Mouse (Mus musculus): ENCODE measurements around the gene Hdgf. TPM values are rescaled to one million over a fixed set of nuclear protein-coding genes. Genes with fewer than 3 reads are reported as not detected.
A peak's percentile ranks its signal among the peaks of the same experiment; 100 is the strongest.

The Hdgf gene
- polyA plus RNA-seq, 1 experiment: 171 TPM

GRCm38 (mm10) chr3:87909874-87910273 is 3.8 kb downstream of the Hdgf start:
- Histone ChIP-seq H3K4me3 (ENCODE audit: control insufficient read depth, low read depth, low read length) (peak overlapping the region; percentile 26; the same call in 1 of the 2 replicates), H3K4me1 (ENCODE audit: control insufficient read depth, insufficient read depth, low read length) (peaks cover 23% of the 10 kb centered on the region), H3K36me3 (ENCODE audit: control insufficient read depth, insufficient read depth, low read length) (peaks cover 1% of the 10 kb centered on the region; the same call in 1 of the 2 replicates), H3K27me3 (ENCODE audit: control insufficient read depth, insufficient read depth, low read length) (no peaks in the 10 kb centered on the region), H3K27ac (ENCODE audit: control insufficient read depth, insufficient read depth, low read depth, low read length) (peak overlapping the region; percentile 34; the same call in 1 of the 2 replicates)
- TF ChIP-seq POLR2A (IDR thresholded peaks at IDR 0.05; ENCODE audit: control insufficient read depth, low read depth, low read length) (no peak), CTCF (IDR thresholded peaks at IDR 0.05; ENCODE audit: control insufficient read depth, insufficient read depth, insufficient replicate concordance, low read depth, low read length) (no peak)

DNA sequence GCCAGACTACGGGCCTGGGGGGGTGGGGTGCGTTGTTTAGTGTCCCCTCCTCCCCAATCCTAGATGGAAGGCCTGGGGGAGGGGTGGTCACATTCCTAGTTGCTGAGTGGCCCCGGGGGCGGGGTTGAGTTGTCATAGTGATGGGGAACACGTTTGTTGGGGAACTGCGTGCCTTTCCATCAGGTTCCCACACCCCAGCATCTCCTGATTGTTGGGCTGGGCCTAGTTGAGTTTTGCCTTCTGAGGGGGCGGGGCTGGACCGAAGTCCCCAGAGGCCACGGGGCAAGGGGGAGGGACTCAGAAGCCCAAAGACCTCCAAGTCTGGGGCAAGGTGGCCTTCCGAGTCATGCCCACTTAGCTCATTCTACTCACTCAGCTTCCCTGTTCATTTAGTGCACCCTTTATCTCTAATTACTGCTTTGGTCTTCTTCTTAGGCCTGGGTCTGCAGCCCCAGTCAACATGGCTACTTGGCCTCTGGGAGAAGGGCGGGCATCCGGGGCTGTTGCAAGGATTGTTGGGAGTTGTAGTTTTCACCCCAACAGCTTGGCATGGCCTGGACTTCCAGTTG is 4.5 kb downstream of the Hdgf start:
- TF ChIP-seq POLR2A (IDR thresholded peaks at IDR 0.05; ENCODE audit: control insufficient read depth, low read depth, low read length) (no peak), CTCF (IDR thresholded peaks at IDR 0.05; ENCODE audit: control insufficient read depth, insufficient read depth, insufficient replicate concordance, low read depth, low read length) (no peak)
- H3K4me1 ChIP-seq (ENCODE audit: control insufficient read depth, insufficient read depth, low read length): peaks cover 23% of the 10 kb centered on the region
- H3K36me3 ChIP-seq (ENCODE audit: control insufficient read depth, insufficient read depth, low read length): peaks cover 1% of the 10 kb centered on the region; the same call in 1 of the 2 replicates
- no peaks in the 10 kb centered on the region for H3K27me3 ChIP-seq (ENCODE audit: control insufficient read depth, insufficient read depth, low read length)
- H3K27ac ChIP-seq (ENCODE audit: control insufficient read depth, insufficient read depth, low read depth, low read length): peak overlapping the region; percentile 23; the same call in 1 of the 2 replicates
- H3K4me3 ChIP-seq (ENCODE audit: control insufficient read depth, low read depth, low read length): peak overlapping the region; percentile 32

DNA sequence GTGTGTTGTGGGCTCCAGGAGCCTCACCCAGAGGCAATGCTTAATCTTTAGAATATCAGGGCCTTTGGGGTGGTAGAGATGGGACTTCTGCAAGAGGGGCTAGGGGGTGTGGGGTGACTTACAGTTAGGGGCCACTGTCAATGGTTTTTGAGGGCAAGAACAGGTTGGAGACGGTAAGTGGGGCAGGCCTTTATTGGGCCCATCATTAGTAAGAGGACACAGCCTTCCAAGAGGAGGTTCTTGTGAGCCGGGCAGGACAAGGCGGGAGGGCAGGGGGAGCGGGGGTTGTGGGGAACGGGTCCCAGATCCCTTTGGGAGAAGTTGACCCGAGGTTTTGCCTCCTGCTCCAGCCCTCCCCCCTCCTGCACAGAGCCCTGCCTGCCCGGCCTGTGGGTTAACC is 7.4 kb downstream of the Hdgf start:
- Histone ChIP-seq H3K36me3 (ENCODE audit: control insufficient read depth, insufficient read depth, low read length) (peaks cover 1% of the 10 kb centered on the region; the same call in 1 of the 2 replicates), H3K4me1 (ENCODE audit: control insufficient read depth, insufficient read depth, low read length) (peaks cover 15% of the 10 kb centered on the region)
- no peak for TF ChIP-seq CTCF (IDR thresholded peaks at IDR 0.05; ENCODE audit: control insufficient read depth, insufficient read depth, insufficient replicate concordance, low read depth, low read length)
- TF ChIP-seq POLR2A (IDR thresholded peaks at IDR 0.05; ENCODE audit: control insufficient read depth, low read depth, low read length): no peak

DNA sequence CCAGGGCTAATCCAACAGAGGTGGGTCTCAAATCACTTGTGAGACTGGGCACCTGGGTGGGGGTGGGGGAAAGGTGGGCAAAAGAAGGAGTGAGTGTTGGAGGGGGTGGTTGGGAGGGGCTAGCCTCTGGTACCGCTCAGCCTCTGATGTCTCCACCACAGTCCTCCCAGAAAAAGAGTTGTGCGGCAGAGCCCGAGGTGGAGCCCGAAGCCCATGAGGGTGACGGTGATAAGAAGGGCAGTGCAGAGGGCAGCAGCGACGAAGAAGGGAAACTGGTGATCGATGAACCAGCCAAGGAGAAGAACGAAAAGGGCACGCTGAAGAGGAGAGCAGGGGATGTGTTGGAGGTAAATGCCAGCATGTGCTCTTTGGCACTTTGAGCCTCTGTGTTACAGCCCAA is 7.8 kb downstream of the Hdgf start:
- H3K27ac ChIP-seq (ENCODE audit: control insufficient read depth, insufficient read depth, low read depth, low read length): no peak overlapping the region
- H3K4me1 ChIP-seq (ENCODE audit: control insufficient read depth, insufficient read depth, low read length): peaks cover 12% of the 10 kb centered on the region
- TF ChIP-seq POLR2A (IDR thresholded peaks at IDR 0.05; ENCODE audit: control insufficient read depth, low read depth, low read length): no peak
- no peak for TF ChIP-seq CTCF (IDR thresholded peaks at IDR 0.05; ENCODE audit: control insufficient read depth, insufficient read depth, insufficient replicate concordance, low read depth, low read length)
- no peaks in the 10 kb centered on the region for H3K27me3 ChIP-seq (ENCODE audit: control insufficient read depth, insufficient read depth, low read length)
- no peak overlapping the region for H3K4me3 ChIP-seq (ENCODE audit: control insufficient read depth, low read depth, low read length)
- peaks cover 1% of the 10 kb centered on the region; the same call in 1 of the 2 replicates for H3K36me3 ChIP-seq (ENCODE audit: control insufficient read depth, insufficient read depth, low read length)

More for the DNA sequence above, 7.4 kb downstream of the Hdgf start:
- no peak overlapping the region for H3K27ac ChIP-seq (ENCODE audit: control insufficient read depth, insufficient read depth, low read depth, low read length)
- H3K4me3 ChIP-seq (ENCODE audit: control insufficient read depth, low read depth, low read length): no peak overlapping the region
- no peaks in the 10 kb centered on the region for H3K27me3 ChIP-seq (ENCODE audit: control insufficient read depth, insufficient read depth, low read length)

- Histone ChIP-seq H3K4me1 (ENCODE audit: control insufficient read depth, insufficient read depth, low read length) (no peaks in the 10 kb centered on the region; the same call in 1 of the 2 replicates), H3K27me3 (ENCODE audit: control insufficient read depth, insufficient read depth, low read length) (no peaks in the 10 kb centered on the region), H3K4me3 (ENCODE audit: control insufficient read depth, low read depth, low read length) (no peak overlapping the region), H3K27ac (ENCODE audit: control insufficient read depth, insufficient read depth, low read depth, low read length) (no peak overlapping the region), H3K36me3 (ENCODE audit: control insufficient read depth, insufficient read depth, low read length) (peaks cover 1% of the 10 kb centered on the region; the same call in 1 of the 2 replicates)
- TF ChIP-seq POLR2A (IDR thresholded peaks at IDR 0.05; ENCODE audit: control insufficient read depth, low read depth, low read length) (no peak), CTCF (IDR thresholded peaks at IDR 0.05; ENCODE audit: control insufficient read depth, insufficient read depth, insufficient replicate concordance, low read depth, low read length) (no peak)
Observed at GRCm38 (mm10) chr3:87916990-87917389, 10.9 kb downstream of the Hdgf start.

DNA sequence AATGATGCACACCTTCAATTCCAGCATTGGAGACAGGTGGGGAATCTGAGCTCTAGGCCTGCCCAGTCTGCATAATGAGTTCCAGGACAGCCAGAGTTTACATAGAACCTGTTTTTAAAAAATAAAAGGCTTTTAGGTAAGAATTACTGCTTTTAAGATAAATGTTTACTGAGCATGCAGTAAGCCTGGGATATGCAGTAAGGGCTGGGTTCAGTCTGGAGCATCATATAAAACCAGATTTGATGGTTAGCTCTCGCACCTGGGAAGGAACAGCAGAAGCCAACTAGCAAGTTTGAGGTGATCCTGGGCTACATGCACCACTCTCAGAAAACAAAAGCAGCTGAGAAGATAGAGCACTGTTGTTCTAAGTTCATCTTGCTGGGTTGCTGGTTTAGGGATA is 12.4 kb downstream of the Hdgf start:
- peaks cover 4% of the 10 kb centered on the region for H3K36me3 ChIP-seq (ENCODE audit: control insufficient read depth, insufficient read depth, low read length)
- no peak overlapping the region for H3K27ac ChIP-seq (ENCODE audit: control insufficient read depth, insufficient read depth, low read depth, low read length)
- TF ChIP-seq CTCF (IDR thresholded peaks at IDR 0.05; ENCODE audit: control insufficient read depth, insufficient read depth, insufficient replicate concordance, low read depth, low read length) (no peak), POLR2A (IDR thresholded peaks at IDR 0.05; ENCODE audit: control insufficient read depth, low read depth, low read length) (no peak)
- H3K27me3 ChIP-seq (ENCODE audit: control insufficient read depth, insufficient read depth, low read length): no peaks in the 10 kb centered on the region
- no peaks in the 10 kb centered on the region for H3K4me1 ChIP-seq (ENCODE audit: control insufficient read depth, insufficient read depth, low read length)
- H3K4me3 ChIP-seq (ENCODE audit: control insufficient read depth, low read depth, low read length): peak overlapping the region; percentile 90; the same call in 1 of the 2 replicates

GRCm38 (mm10) chr3:87919336-87920108 is 13.4 kb downstream of the Hdgf start, which contains the start of gene Mrpl24:
Gene Mrpl24 (plus strand): TSS chr3:87919506.
- Histone ChIP-seq H3K4me3 (ENCODE audit: control insufficient read depth, low read depth, low read length) (peak within 1 kb of the TSS; percentile 90), H3K36me3 (ENCODE audit: control insufficient read depth, insufficient read depth, low read length) (peaks cover 7% of the 10 kb centered on the region), H3K27ac (ENCODE audit: control insufficient read depth, insufficient read depth, low read depth, low read length) (peak within 1 kb of the TSS; percentile 92), H3K27me3 (ENCODE audit: control insufficient read depth, insufficient read depth, low read length) (no peaks in the 10 kb centered on the region), H3K4me1 (ENCODE audit: control insufficient read depth, insufficient read depth, low read length) (no peaks in the 10 kb centered on the region)
- TF ChIP-seq CTCF (IDR thresholded peaks at IDR 0.05; ENCODE audit: control insufficient read depth, insufficient read depth, insufficient replicate concordance, low read depth, low read length) (no peak), POLR2A (IDR thresholded peaks at IDR 0.05; ENCODE audit: control insufficient read depth, low read depth, low read length) (no peak; the same call in 1 of the 2 replicates)
